Mouse (Mus musculus) adrenal gland, postnatal 36 days (tissue): ENCODE results near the gene Ccdc8. TPM values are rescaled to one million over a fixed set of nuclear protein-coding genes. Genes with fewer than 3 reads are reported as not detected.

ENCODE experiments used
- total RNA-seq, 2 experiments: library from RNA; stranded (reverse); gene quantifications; 2 replicates each; pipeline ENCODE4 v1.2.3; 2021

The Ccdc8 gene
- total RNA-seq, 2 experiments from 2014 or later: 19.2 to 28.1 TPM

Other genes starting within 250 kb of the Ccdc8 start
- gene Slc1a5, start 211.4 kb upstream of the Ccdc8 start, total RNA-seq: 100 to 1,000 TPM; 118 to 152 TPM
- gene Strn4, start 176.8 kb upstream of the Ccdc8 start, total RNA-seq: 10 to 100 TPM; 66.5 to 67.5 TPM
- 10 to 100 TPM; 24.8 to 26.8 TPM for gene Fkrp, start 176.0 kb upstream of the Ccdc8 start, total RNA-seq
- gene Prkd2, start 149.8 kb upstream of the Ccdc8 start, total RNA-seq: 10 to 100 TPM; 16.9 to 17.2 TPM
- 1 to 10 TPM; 2.4 to 3.6 TPM for gene Dact3, start 117.4 kb upstream of the Ccdc8 start, total RNA-seq
- gene Gng8, start 100.9 kb upstream of the Ccdc8 start, total RNA-seq: under 1 TPM in 1 of 2 experiments, not detected in 1; 0.89 TPM
- gene Ptgir, start 86.2 kb upstream of the Ccdc8 start, total RNA-seq: 1 to 10 TPM; 1.2 to 2.0 TPM
- gene Calm3, start 68.6 kb upstream of the Ccdc8 start, total RNA-seq: 100 to 1,000 TPM; 232 to 251 TPM
- gene Pnmal2, start 48.0 kb upstream of the Ccdc8 start, total RNA-seq: 10 to 100 TPM; 21.9 to 32.4 TPM
- 1 to 10 TPM; 3.9 to 4.4 TPM for gene Pnmal1, start 33.0 kb upstream of the Ccdc8 start, total RNA-seq
- 1 to 10 TPM; 1.1 TPM for gene Gm42372, start 9.6 kb upstream of the Ccdc8 start, total RNA-seq
- gene Ppp5c, start 35.2 kb downstream of the Ccdc8 start, total RNA-seq: 10 to 100 TPM; 71.5 to 87.2 TPM
- gene Hif3a, start 69.7 kb downstream of the Ccdc8 start, total RNA-seq: 1 to 10 TPM; 1.6 to 2.7 TPM
- gene Psg16, start 81.3 kb downstream of the Ccdc8 start, total RNA-seq: under 1 TPM; 0.30 to 0.46 TPM
- gene Ceacam3, start 157.6 kb downstream of the Ccdc8 start, total RNA-seq: not detected
- not detected for gene Psg29, start 210.8 kb downstream of the Ccdc8 start, total RNA-seq